Mouse (Mus musculus): ENCODE measurements around the gene Bloc1s5. TPM values are rescaled to one million over a fixed set of nuclear protein-coding genes. Genes with fewer than 3 reads are reported as not detected.
"Not testable (repeated sequence)": the region's sequence is repeated elsewhere in the genome, so short reads cannot be mapped to it uniquely, and the experiment has no call there.

The Bloc1s5 gene
- total RNA-seq (2014; rRNA removed) (9.8 and 10.3 TPM in 2 replicates), polyA plus RNA-seq (2015; fragmentation: Nextera tagmentation; extraction: Ambion mirVana) (20.2 and 22.9 TPM in 2 replicates)

GRCm38 (mm10) chr13:38634800-38635269 is at the start of gene Bloc1s5:
Gene Bloc1s5, minus strand, starts transcription at chr13:38635109.
- peak within 1 kb of the TSS; percentile 88 for H3K4me3 ChIP-seq (ENCODE audit: low read depth, low read length)
- TF ChIP-seq CTCF (IDR thresholded peaks at IDR 0.05; ENCODE audit: low read depth), result no peak; the same call in 1 of the 2 replicates
- H3K9me3 ChIP-seq (ENCODE audit: low read length), result no peaks in the 10 kb centered on the region
- H3K36me3 ChIP-seq (ENCODE audit: insufficient read depth), result 0 out of 2 replicates have a peak, but pooled peaks cover 5% of the 10 kb centered on the region
- peak within 1 kb of the TSS; percentile 74 for H3K27ac ChIP-seq (ENCODE audit: low read depth, low read length)
- DNase-seq, result peak; percentile 98
- peak within 1 kb of the TSS; percentile 79 for H3K4me2 ChIP-seq (ENCODE audit: low read depth)
- H3K4me1 ChIP-seq (ENCODE audit: insufficient read depth), result no peaks in the 10 kb centered on the region
- ATAC-seq, result peak; percentile 98
- no peaks in the 10 kb centered on the region for H3K27me3 ChIP-seq (ENCODE audit: insufficient read depth, low read length)
- WGBS, result 1% methylated on average over 44 of the region's 44 CpGs
- peak within 1 kb of the TSS; percentile 77 for H3K9ac ChIP-seq

- peak; percentile 9 for DNase-seq
- H3K9me3 ChIP-seq (ENCODE audit: low read length), result no peaks in the 10 kb centered on the region
- H3K27me3 ChIP-seq (ENCODE audit: insufficient read depth, low read length), result no peaks in the 10 kb centered on the region
- TF ChIP-seq CTCF (IDR thresholded peaks at IDR 0.05; ENCODE audit: low read depth), result no peak
- H3K4me1 ChIP-seq (ENCODE audit: insufficient read depth), result no peaks in the 10 kb centered on the region
- no peak overlapping the region for H3K4me2 ChIP-seq (ENCODE audit: low read depth)
- H3K27ac ChIP-seq (ENCODE audit: low read depth, low read length), result no peak overlapping the region
- ATAC-seq, result peak; percentile 38; the same call in 1 of the 2 replicates
- 73% methylated on average over 9 of the region's 9 CpGs for WGBS
- no peak overlapping the region for H3K9ac ChIP-seq
- no peak overlapping the region for H3K4me3 ChIP-seq (ENCODE audit: low read depth, low read length)
- no peaks in the 10 kb centered on the region for H3K36me3 ChIP-seq (ENCODE audit: insufficient read depth)
Observed at GRCm38 (mm10) chr13:38672336-38672735, 37.4 kb upstream of the Bloc1s5 start.

- 91% methylated on average over 6 of the region's 6 CpGs for WGBS
- not testable (repeated sequence) for H3K27ac ChIP-seq (ENCODE audit: low read depth, low read length); H3K4me1 ChIP-seq (ENCODE audit: insufficient read depth); H3K9ac ChIP-seq; H3K27me3 ChIP-seq (ENCODE audit: insufficient read depth, low read length); H3K4me2 ChIP-seq (ENCODE audit: low read depth); H3K4me3 ChIP-seq (ENCODE audit: low read depth, low read length); H3K36me3 ChIP-seq (ENCODE audit: insufficient read depth); H3K9me3 ChIP-seq (ENCODE audit: low read length); ATAC-seq; DNase-seq
Observed at GRCm38 (mm10) chr13:38671451-38671850, 36.5 kb upstream of the Bloc1s5 start.

GRCm38 (mm10) chr13:38670051-38670450 is 35.1 kb upstream of the Bloc1s5 start:
- no peak overlapping the region for H3K27ac ChIP-seq (ENCODE audit: low read depth, low read length)
- H3K36me3 ChIP-seq (ENCODE audit: insufficient read depth), result no peaks in the 10 kb centered on the region
- no peaks in the 10 kb centered on the region for H3K4me1 ChIP-seq (ENCODE audit: insufficient read depth)
- TF ChIP-seq CTCF (IDR thresholded peaks at IDR 0.05; ENCODE audit: low read depth), result no peak
- H3K27me3 ChIP-seq (ENCODE audit: insufficient read depth, low read length), result no peaks in the 10 kb centered on the region
- H3K4me2 ChIP-seq (ENCODE audit: low read depth), result no peak overlapping the region
- DNase-seq (no peak), ATAC-seq (no peak)
- no peak overlapping the region for H3K9ac ChIP-seq
- no peaks in the 10 kb centered on the region for H3K9me3 ChIP-seq (ENCODE audit: low read length)
- no peak overlapping the region for H3K4me3 ChIP-seq (ENCODE audit: low read depth, low read length)

GRCm38 (mm10) chr13:38668514-38668913 is 33.6 kb upstream of the Bloc1s5 start:
- TF ChIP-seq CTCF (IDR thresholded peaks at IDR 0.05; ENCODE audit: low read depth), result peak; percentile 40
- Histone ChIP-seq H3K4me2 (ENCODE audit: low read depth) (no peak overlapping the region), H3K4me3 (ENCODE audit: low read depth, low read length) (no peak overlapping the region), H3K36me3 (ENCODE audit: insufficient read depth) (no peaks in the 10 kb centered on the region), H3K9me3 (ENCODE audit: low read length) (no peaks in the 10 kb centered on the region), H3K27me3 (ENCODE audit: insufficient read depth, low read length) (no peaks in the 10 kb centered on the region), H3K27ac (ENCODE audit: low read depth, low read length) (no peak overlapping the region), H3K4me1 (ENCODE audit: insufficient read depth) (no peaks in the 10 kb centered on the region), H3K9ac (no peak overlapping the region)
- DNase-seq (no peak), ATAC-seq (no peak)
- WGBS, result 31% methylated on average over 2 of the region's 2 CpGs

GRCm38 (mm10) chr13:38664753-38665152 is 29.8 kb upstream of the Bloc1s5 start:
- Histone ChIP-seq H3K27ac (ENCODE audit: low read depth, low read length) (no peak overlapping the region), H3K4me3 (ENCODE audit: low read depth, low read length) (no peak overlapping the region), H3K4me1 (ENCODE audit: insufficient read depth) (no peaks in the 10 kb centered on the region), H3K4me2 (ENCODE audit: low read depth) (no peak overlapping the region), H3K9ac (no peak overlapping the region), H3K36me3 (ENCODE audit: insufficient read depth) (no peaks in the 10 kb centered on the region), H3K27me3 (ENCODE audit: insufficient read depth, low read length) (no peaks in the 10 kb centered on the region), H3K9me3 (ENCODE audit: low read length) (no peaks in the 10 kb centered on the region)
- 74% methylated on average over 1 of the region's 1 CpGs for WGBS
- TF ChIP-seq CTCF (IDR thresholded peaks at IDR 0.05; ENCODE audit: low read depth), result no peak
- ATAC-seq (no peak), DNase-seq (no peak)

GRCm38 (mm10) chr13:38659524-38660136 is 24.7 kb upstream of the Bloc1s5 start:
- Histone ChIP-seq H3K9me3 (ENCODE audit: low read length) (no peaks in the 10 kb centered on the region), H3K9ac (no peak overlapping the region), H3K36me3 (ENCODE audit: insufficient read depth) (peaks cover 12% of the 10 kb centered on the region), H3K4me1 (ENCODE audit: insufficient read depth) (0 out of 2 replicates have a peak, but pooled peaks cover 5% of the 10 kb centered on the region), H3K4me2 (ENCODE audit: low read depth) (no peak overlapping the region), H3K4me3 (ENCODE audit: low read depth, low read length) (no peak overlapping the region), H3K27me3 (ENCODE audit: insufficient read depth, low read length) (no peaks in the 10 kb centered on the region), H3K27ac (ENCODE audit: low read depth, low read length) (no peak overlapping the region)
- TF ChIP-seq CTCF (IDR thresholded peaks at IDR 0.05; ENCODE audit: low read depth), result no peak
- ATAC-seq (no peak), DNase-seq (no peak)
- WGBS, result 88% methylated on average over 12 of the region's 12 CpGs
